ENCODE assay signal across 9 mouse cellular contexts in the genomic region with DNA sequence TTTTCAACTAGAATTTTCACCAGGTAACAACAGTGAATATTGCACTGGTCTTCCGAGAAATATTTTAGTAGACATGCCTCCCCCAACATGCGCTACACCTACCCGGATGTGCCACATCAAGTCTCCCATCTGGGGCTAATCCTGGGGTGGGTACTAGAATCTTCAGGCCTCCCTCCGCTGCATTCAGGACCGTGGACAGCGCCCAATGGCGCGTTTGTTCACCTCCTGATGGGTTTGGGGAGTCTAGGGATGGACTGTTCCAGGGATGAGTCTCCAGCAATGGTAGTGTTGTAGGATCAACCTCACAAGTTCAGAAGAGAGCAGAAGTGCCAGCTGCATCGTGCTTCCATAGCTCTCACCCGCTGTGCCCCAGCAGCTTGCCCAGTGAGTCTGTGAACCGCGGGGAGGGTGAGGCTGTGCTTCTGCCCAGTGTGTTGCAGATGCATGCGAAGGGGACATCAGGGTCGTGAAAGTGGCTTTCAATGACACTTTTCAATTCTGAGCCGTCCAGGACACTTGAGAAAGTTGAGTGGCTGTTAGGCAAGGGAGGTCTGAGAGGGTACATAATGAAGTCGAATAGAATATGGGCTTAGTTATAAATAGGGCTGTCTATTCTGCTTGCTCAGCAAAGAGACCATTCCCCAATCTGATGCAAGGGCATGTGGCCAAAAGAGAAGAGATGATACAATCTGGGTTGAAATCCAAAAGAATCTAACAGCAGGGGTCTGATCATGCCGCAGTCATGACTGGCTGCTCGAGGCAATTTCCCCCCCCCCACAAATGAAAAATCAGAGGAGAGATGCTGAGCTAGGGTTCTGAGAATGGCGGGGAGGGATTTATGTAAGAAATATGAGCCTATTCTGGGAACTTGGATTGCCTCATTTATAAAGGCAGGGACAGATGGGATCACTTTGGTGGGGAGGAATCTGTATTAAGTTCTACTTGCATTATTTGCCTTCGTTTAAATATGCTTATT.
DNase-seq lines count a peak whose midpoint lies in the region; ATAC-seq lines count a peak whose summit lies in the region.
"Had no signal": no experiment of that assay in that cellular context is flagged by ENCODE, and none has a peak within 500 bp of the region (broad histone marks: within the 10 kb centered on the region; RNA-seq: fewer than 3 reads in every experiment).

No protein-coding gene starts in this region.

- H3K27me3 ChIP-seq in kidney, embryonic 16.5 days (ENCODE audit: insufficient read depth, low read length): no peaks in the 10 kb centered on the region
- H3K27me3 ChIP-seq in midbrain, embryonic 14.5 days (ENCODE audit: control insufficient read depth, insufficient read depth, low read length): no peaks in the 10 kb centered on the region
- H3K27me3 ChIP-seq: embryonic facial prominence, embryonic 12.5 days had no signal

- no peak for ATAC-seq in kidney, embryonic 16.5 days (ENCODE audit: low FRiP score, low TSS enrichment)
- no peak for ATAC-seq in midbrain, embryonic 14.5 days (ENCODE audit: low FRiP score, low TSS enrichment)

- 63% methylated on average over 20 of the region's 20 CpGs for WGBS in kidney, embryonic 16.5 days
- WGBS in midbrain, embryonic 14.5 days: 59% methylated on average over 20 of the region's 20 CpGs

- no peaks in the 10 kb centered on the region for H3K9me3 ChIP-seq in kidney, embryonic 16.5 days (ENCODE audit: low read length)
- no peaks in the 10 kb centered on the region for H3K9me3 ChIP-seq in midbrain, embryonic 14.5 days (ENCODE audit: control insufficient read depth, low read length)
- H3K9me3 ChIP-seq: embryonic facial prominence, embryonic 12.5 days had no signal

- H3K4me2 ChIP-seq in kidney, embryonic 16.5 days (replicated peaks; ENCODE audit: low read depth, low read length): no peak overlapping the region
- H3K4me2 ChIP-seq in midbrain, embryonic 14.5 days (ENCODE audit: low read length): no peak overlapping the region
- H3K4me2 ChIP-seq: embryonic facial prominence, embryonic 12.5 days had no signal

- no peak overlapping the region for H3K4me3 ChIP-seq in kidney, embryonic 16.5 days (ENCODE audit: low read length)
- no peak overlapping the region for H3K4me3 ChIP-seq in midbrain, embryonic 14.5 days (replicated peaks; ENCODE audit: low read depth, low read length)
- H3K4me3 ChIP-seq: embryonic facial prominence, embryonic 12.5 days had no signal

- no peaks in the 10 kb centered on the region for H3K36me3 ChIP-seq in kidney, embryonic 16.5 days (ENCODE audit: insufficient read depth, low read length)
- no peaks in the 10 kb centered on the region for H3K36me3 ChIP-seq in midbrain, embryonic 14.5 days (ENCODE audit: control insufficient read depth, insufficient read depth, low read length)
- H3K36me3 ChIP-seq: embryonic facial prominence, embryonic 12.5 days had no signal

- no peaks in the 10 kb centered on the region for H3K4me1 ChIP-seq in kidney, embryonic 16.5 days (ENCODE audit: insufficient read depth, low read length)
- no peaks in the 10 kb centered on the region for H3K4me1 ChIP-seq in midbrain, embryonic 14.5 days (ENCODE audit: control insufficient read depth, insufficient read depth, low read length)
- H3K4me1 ChIP-seq: embryonic facial prominence, embryonic 12.5 days had no signal

- no peak overlapping the region for H3K27ac ChIP-seq in kidney, embryonic 16.5 days (ENCODE audit: low read length)
- H3K27ac ChIP-seq in midbrain, embryonic 14.5 days (replicated peaks; ENCODE audit: low read depth, low read length): no peak overlapping the region
- H3K27ac ChIP-seq: embryonic facial prominence, embryonic 12.5 days had no signal

- no peak overlapping the region for H3K9ac ChIP-seq in kidney, embryonic 16.5 days (replicated peaks; ENCODE audit: low read length)
- no peak overlapping the region for H3K9ac ChIP-seq in midbrain, embryonic 14.5 days (replicated peaks; ENCODE audit: low read length)
- H3K9ac ChIP-seq: embryonic facial prominence, embryonic 12.5 days had no signal

- peak; percentile 69 to 76 for DNase-seq in kidney, postnatal 4 days
- peak; percentile 13 for DNase-seq in Muller cell, postnatal 12 days (ENCODE audit: inconsistent ontology term)
- DNase-seq in embryo, embryonic 11 days: peak; percentile 69
- DNase-seq in hindlimb bud, embryonic 11.5 days (ENCODE audit: extremely low spot score, low read depth, low spot score): peak; percentile 35
- no peak for DNase-seq in frontal cortex, postnatal 14 days (ENCODE audit: low spot score in 2 of 2)
- no peak for DNase-seq in midbrain, embryonic 14.5 days
- DNase-seq in thymus, postnatal 25 days: no peak

Comparison
In these comparisons a context has a peak if more than half of its experiments do, and no peak if none do; other contexts are left out.
1. DNase-seq: peak in kidney, postnatal 4 days (2 of 2), Muller cell, postnatal 12 days (single experiment), embryo, embryonic 11 days (single experiment) and hindlimb bud, embryonic 11.5 days (single experiment); none in frontal cortex, postnatal 14 days (0 of 2), midbrain, embryonic 14.5 days (single experiment) and thymus, postnatal 25 days (single experiment).